Mouse (Mus musculus) heart, adult 2 months (tissue): ENCODE results near the gene Pml. TPM values are rescaled to one million over a fixed set of nuclear protein-coding genes. Genes with fewer than 3 reads are reported as not detected.

Source experiments
- DNase-seq, 2 experiments: peaks; one replicate each; pipeline ENCODE4 v3.0.0; 2021
- H3K27ac ChIP-seq: fragments of 200-600 bp; 2 replicates; pipeline ENCODE4 v1.8.1; 2022
- H3K27me3 ChIP-seq: fragments of 200-500 bp; 2 replicates; pipeline ENCODE4 v1.6.1; 2012; ENCODE audit warnings: mild to moderate bottlenecking, low read length, inconsistent platforms, mixed read lengths; ENCODE audit not compliant: control insufficient read depth, insufficient read depth
- H3K36me3 ChIP-seq: fragments of 200-500 bp; 2 replicates; pipeline ENCODE4 v1.6.1; 2012; ENCODE audit warnings: low read length, inconsistent platforms; ENCODE audit not compliant: control insufficient read depth, insufficient read depth
- H3K4me1 ChIP-seq: fragments of 200-500 bp; 2 replicates; pipeline ENCODE4 v1.6.1; 2011; ENCODE audit warnings: low read length; ENCODE audit not compliant: control insufficient read depth, insufficient read depth
- H3K4me3 ChIP-seq: fragments of 200-600 bp; 2 replicates; pipeline ENCODE4 v1.8.1; 2022
- H3K79me2 ChIP-seq: fragments of 200-500 bp; replicated peaks from 2 replicates; pipeline ENCODE4 v1.6.1; 2012; ENCODE audit warnings: mild to moderate bottlenecking, inconsistent platforms, low read length, moderate library complexity, mixed read lengths; ENCODE audit not compliant: control insufficient read depth, insufficient read depth
- H3K9ac ChIP-seq: fragments of 200-500 bp; 2 replicates; pipeline ENCODE4 v1.6.1; 2012; ENCODE audit warnings: low read depth, mild to moderate bottlenecking, control low read depth, inconsistent platforms, low read length, mixed read lengths
- CTCF ChIP-seq: fragments of 200-600 bp; IDR thresholded peaks from 2 replicates; pipeline ENCODE4 v1.8.1; 2022; ENCODE audit warnings: antibody characterized with exemption, mild to moderate bottlenecking, moderate library complexity
- EP300 ChIP-seq: fragments of 200-500 bp; IDR thresholded peaks from 2 replicates; pipeline ENCODE4 v1.6.1; 2011; ENCODE audit warnings: low read depth, low read length, control low read depth; ENCODE audit not compliant: insufficient read depth
- POLR2A ChIP-seq: fragments of 200-500 bp; IDR thresholded peaks from 2 replicates; pipeline ENCODE4 v1.6.1; 2011; ENCODE audit warnings: mild to moderate bottlenecking, low read depth, low read length, control low read depth; ENCODE audit not compliant: insufficient read depth
- WGBS: fragments of 180-500 bp; shearing (Covaris S2); methylation state at CpG from one replicate; pipeline ENCODE4 v1.1.7; 2018; 5-methylcytosine and 5-hydroxymethylcytosine counted together
- intact Hi-C: fragments of 180-260 bp; cut with DNase I; formaldehyde crosslinking; loops from one replicate; pipeline ENCODE4 v1.15.1; 2025
- polyA plus RNA-seq: library from polyadenylated mRNA; depleted of rRNA; stranded (reverse); fragments of >200 nt; gene quantifications from 2 replicates; pipeline ENCODE4 v1.2.3, GENCODE M21; 2012
- total RNA-seq, 2 experiments: library from RNA; stranded (reverse); gene quantifications; 2 replicates each; pipeline ENCODE4 v1.2.3; 2021

Gene Pml
- total and polyA plus RNA-seq, 3 experiments = 7.5 to 10.4 (median 8.2) TPM

DNA sequence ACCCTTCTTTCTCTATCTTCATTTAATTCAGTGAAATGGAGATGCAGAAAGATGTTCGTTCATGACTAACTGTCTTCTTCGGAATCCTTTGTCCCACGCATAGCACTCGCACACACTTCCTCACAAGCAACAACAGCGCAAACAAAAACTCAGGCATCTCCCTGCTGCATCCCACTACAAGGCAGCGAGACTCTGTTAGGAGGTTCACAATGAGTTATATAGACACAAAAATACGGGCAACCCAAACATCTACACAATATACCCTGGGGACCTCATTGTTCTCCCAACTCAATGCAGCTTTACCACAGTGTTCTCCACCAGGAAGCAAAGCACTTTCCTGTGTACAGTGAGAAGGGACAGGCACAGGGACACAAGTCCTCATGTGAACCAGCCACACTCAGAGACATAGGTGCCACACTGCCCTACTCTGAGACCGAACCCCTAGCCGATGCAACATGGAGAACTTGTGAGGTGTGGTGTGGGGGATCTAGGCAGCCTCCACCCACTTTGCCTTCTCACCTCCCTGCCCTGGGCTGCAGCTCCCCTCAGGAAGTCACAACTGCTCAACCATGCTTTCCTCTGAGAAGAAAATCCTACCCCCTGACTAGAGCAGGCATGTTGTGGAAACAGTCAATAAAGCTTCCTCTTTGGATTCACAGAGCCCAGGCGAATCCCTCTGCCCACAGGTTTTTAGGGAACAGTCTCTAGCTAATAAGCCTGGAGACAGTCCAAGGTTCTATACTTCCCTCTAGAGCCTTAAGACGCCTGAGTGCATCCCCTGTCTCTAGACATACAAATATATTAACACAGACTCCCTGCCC is 49.1 kb downstream of the Pml start:
- TF ChIP-seq EP300 (no peak), POLR2A (no peak), CTCF (no peak)
- no peak for DNase-seq
- Histone ChIP-seq H3K4me1 (no peaks in the 10 kb centered on the region), H3K79me2 (no peaks in the 10 kb centered on the region), H3K27ac (no peak overlapping the region), H3K36me3 (no peaks in the 10 kb centered on the region), H3K9ac (no peak overlapping the region), H3K4me3 (no peak overlapping the region), H3K27me3 (peaks cover 31% of the 10 kb centered on the region)
- intact Hi-C loops = no loop called here
- 14% methylated on average over 11 of the region's 11 CpGs for WGBS

DNA sequence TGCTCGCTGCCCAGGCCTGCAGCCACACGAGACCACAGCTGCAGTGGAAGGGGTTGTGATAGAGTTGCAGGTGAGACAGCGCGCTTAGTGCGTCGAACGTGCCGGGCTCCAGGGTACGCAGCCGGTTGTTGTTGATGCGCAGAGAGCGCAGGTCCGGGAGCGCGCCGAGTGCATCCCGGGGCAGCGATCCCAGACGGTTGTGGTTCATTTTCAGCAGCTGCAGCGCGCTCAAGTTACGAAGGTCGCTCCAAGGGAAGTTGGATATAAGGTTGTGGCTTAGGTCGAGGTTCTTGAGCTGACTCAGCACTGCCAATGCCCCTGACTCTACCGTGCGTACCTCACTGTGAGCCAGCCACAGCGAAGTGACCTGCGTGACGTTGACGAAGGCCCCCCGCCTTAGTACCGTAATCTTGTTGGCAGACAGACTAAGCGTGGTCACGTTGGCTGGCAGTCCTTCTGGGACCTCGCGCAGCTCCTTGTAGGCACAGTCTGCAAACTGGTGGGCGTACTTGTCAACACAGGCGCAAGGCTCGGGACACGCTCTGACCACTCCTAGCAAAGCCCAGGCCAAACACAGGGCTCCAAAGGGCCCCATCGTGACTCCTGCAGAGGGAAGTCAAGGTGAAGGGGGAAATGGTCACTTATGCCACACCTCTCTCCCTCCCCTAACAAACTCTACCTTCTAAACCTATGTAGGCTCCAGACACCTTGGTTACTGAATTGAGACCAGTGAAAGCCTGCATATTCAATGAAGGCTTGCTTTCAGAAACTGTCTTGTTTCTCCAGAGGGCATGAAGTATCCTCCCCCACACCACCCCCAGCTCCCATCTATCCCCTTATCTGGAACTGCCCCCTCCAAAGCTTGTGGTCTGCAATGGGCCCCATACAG is 50.0 kb downstream of the Pml start:
- no peak for DNase-seq
- no peaks in the 10 kb centered on the region for H3K4me1 ChIP-seq
- TF ChIP-seq EP300 (no peak), POLR2A (no peak), CTCF (no peak)
- 7% methylated on average over 41 of the region's 41 CpGs for WGBS
- H3K27ac ChIP-seq = no peak overlapping the region
- no peaks in the 10 kb centered on the region for H3K36me3 ChIP-seq
- H3K27me3 ChIP-seq = peaks cover 33% of the 10 kb centered on the region
- intact Hi-C loops = no loop called here
- no peak overlapping the region for H3K9ac ChIP-seq
- no peak overlapping the region for H3K4me3 ChIP-seq
- H3K79me2 ChIP-seq = no peaks in the 10 kb centered on the region

DNA sequence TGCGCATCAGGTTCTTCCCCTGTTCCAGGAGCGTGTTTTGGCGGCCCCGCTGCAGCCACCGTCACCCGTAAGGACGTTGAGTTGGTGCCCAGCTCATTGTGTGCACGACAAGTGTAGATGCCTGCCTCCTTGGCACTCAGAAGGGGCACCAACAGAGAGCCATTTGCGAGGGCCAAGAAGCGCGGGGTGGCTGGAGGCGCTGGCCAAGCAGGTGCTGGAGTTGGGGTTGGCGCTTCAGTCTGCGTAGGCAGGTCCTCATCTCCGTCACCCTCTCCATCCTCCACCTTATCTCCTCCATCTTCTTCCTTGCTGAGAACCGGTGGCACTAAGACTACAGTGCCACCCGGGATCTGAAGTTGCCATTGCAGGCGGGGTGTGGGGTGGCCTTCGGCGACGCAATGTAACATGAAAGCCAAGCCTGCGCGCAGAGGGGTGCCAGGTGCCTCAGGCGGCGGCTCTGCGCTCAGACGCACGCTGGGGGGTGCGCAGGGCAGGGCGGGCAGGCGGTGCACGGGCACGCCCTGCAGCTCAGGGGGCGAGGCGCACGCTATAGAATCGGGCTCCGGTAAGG is 50.7 kb downstream of the Pml start:
- no peak for TF ChIP-seq CTCF
- TF ChIP-seq EP300 = no peak
- TF ChIP-seq POLR2A = no peak
- Histone ChIP-seq H3K4me3 (no peak overlapping the region), H3K27ac (no peak overlapping the region), H3K9ac (no peak overlapping the region), H3K79me2 (no peaks in the 10 kb centered on the region), H3K36me3 (no peaks in the 10 kb centered on the region), H3K27me3 (peaks cover 34% of the 10 kb centered on the region), H3K4me1 (no peaks in the 10 kb centered on the region)
- intact Hi-C loops = no loop called here
- DNase-seq = no peak
- WGBS = 8% methylated on average over 38 of the region's 38 CpGs

DNA sequence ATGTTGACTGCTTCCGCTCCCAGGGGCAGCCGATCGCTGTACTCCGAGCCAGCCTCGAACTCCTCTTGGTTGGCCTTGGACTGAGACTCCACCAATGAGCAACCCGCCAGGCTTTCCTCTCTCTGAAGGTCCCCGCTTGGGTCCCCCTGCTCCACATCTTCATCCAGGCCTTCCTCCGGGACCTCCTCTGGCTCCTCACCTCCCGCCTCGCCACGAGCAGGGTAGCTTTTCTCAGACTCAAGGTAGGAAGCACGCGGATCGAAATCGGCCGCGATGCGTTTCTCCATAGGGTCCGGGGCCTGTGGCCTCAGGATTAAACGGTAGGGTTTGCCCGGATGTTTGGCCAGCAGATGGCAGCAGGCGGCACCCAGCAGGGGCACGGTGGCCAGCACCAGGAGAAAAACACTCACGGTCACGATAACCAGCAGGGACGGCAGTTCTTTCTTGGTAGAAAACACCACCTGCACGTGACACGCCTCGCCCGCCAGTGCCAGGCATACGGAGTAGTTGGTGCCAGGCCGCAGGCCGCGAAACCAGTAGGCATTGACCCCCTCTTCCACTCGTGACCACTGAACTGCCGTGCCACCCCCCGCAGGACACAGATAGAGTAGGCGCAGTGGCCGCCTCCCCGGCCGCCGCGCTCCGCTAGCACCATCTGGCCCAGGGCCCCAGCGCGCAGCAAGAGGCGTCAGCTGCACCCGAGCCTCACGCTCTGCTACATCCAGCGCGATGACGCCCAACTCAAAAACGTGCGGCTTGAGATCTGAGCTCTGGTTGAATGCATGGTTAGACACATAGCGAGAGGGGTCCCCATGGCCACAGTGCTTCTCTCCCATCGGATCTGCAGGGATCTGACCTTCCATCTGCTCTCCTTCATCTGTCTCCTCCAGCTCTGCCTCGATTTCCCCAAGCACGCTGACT is 51.5 kb downstream of the Pml start:
- TF ChIP-seq EP300 = no peak
- TF ChIP-seq CTCF = peak; percentile 71
- no peak for TF ChIP-seq POLR2A
- Histone ChIP-seq H3K79me2 (no peaks in the 10 kb centered on the region), H3K4me1 (no peaks in the 10 kb centered on the region), H3K4me3 (peak overlapping the region; percentile 30; the same call in 1 of the 2 replicates), H3K27ac (no peak overlapping the region), H3K9ac (no peak overlapping the region), H3K36me3 (no peaks in the 10 kb centered on the region), H3K27me3 (peaks cover 30% of the 10 kb centered on the region)
- 5% methylated on average over 58 of the region's 58 CpGs for WGBS
- DNase-seq = peak; percentile 57 to 69
- intact Hi-C loops = no loop called here
